Mouse (Mus musculus): ENCODE measurements at regions not wholly inside any gene's neighbourhood (a gene's known extent, or its start where the extent isn't known, plus 50 kb on each side); places are given as distances from the start of the nearest gene placed in this dataset.

DNA sequence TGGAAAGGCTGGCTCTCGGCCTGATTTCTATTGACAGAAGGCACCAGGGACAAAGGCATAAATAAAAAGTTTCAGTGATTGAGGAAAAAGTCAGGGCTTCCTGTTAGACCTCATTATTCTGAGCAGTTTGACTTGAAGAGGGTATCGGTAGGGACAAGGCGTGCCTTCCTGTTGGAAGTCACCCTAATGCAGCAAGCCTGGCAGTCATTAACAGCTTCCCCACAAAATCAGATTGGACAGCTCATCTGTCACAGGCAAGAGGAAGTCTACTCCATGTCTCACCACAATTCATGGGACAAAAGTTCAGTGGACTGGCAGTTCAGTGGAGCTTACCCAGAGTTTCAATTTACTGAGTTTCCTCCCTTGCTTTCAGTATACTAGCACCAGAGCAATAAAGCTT lies 715.5 kb downstream of the Fam181b start:
- peak; percentile 7 for DNase-seq (ENCODE audit: low read depth)

DNA sequence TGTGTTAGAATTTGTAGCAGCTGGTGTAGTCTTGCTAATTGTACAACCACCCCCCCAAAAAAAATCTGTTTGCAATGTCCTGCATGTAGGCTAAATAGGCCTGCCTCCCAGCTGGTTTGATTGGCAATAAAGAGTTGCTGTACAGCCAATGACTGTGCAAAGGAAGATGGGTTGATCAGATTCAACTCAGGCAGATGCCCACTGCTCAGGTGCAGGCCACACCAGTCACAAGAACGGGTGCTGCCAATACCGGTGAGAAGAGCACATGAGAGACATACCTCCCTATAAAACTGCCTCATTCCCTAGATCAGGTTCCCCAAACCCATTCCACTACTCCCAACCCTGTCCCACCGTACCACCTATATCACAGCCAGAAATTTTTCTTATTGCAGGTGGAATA lies 756.0 kb downstream of the Fam181b start:
- no peak for DNase-seq (ENCODE audit: low read depth)

DNA sequence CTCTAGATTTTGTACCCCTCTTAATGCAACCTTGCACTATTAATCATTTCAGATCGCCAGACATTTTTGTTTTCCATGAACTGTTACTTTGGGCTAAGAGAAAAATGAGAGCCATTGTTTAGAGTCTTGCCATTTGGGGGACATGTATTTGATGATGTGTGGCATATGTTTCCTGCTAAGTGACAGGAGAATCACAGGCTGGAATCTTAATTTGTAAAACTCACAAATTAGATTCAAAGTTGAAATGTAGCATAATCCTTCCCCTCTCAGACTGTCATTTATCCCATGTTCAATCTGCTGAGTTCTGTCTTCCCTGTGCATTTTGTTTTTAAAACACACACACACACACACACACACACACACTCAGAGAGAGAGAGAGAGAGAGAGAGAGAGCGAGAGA lies 756.5 kb downstream of the Fam181b start:
- no peak for DNase-seq (ENCODE audit: low read depth)

DNA sequence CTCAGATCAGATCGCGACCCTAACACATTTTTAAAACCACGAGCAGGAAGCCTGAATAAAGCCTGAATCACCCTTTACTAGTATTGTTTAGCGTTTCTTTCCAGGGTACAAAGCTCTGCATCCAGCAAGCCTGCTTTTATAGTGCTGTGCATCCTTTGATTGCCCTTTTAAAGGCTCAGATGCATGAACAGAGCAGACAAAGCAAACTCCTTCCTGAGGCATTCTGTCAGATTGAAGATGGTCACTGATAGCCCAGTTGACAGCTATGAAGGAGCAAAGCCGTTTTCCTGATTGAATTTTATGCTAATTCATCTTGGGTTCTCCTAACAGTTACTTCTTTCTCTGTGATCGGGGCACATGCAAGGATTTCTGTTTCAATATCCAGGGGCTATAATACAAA lies 775.4 kb downstream of the Fam181b start:
- DNase-seq (ENCODE audit: low read depth) = no peak

DNA sequence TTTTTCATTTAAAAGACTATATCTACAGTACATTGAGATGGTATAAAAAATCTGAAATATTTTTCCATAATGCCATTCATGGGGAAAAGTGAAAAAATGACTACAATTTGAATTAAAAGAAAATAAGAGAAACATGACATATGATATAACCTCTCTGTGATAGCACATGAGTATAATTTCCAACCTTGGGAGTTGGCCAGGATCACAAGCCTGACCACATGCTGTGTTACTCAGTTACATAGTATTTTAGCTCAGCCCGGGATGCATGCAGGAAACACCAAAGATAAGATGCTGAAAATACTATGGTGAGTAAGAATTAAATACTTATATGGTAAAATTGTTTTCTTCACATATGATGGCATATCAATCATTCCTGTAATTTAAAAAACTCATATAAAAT lies 814.0 kb downstream of the Fam181b start:
- peak; percentile 95 for DNase-seq (ENCODE audit: low read depth)

DNA sequence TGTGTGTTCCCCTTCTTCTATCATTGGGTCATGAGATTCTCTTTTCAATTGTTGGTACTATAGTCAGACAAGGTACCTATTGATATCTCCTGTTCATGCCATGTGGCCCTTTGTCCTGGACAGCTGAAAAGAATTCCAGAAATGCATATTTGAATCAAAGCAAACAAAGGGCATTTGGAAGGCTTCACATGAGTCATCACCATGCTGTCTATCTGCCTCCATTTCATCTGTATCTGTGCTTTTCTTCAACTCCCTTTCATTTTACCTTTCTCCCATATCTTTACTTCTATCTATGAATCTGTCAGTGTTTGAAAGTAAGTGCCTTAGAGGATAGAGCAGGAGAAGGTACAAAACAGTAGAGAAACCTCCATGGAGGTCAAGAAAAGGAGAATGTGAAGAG lies 817.3 kb downstream of the Fam181b start:
- peak; percentile 39 for DNase-seq (ENCODE audit: low read depth)

DNA sequence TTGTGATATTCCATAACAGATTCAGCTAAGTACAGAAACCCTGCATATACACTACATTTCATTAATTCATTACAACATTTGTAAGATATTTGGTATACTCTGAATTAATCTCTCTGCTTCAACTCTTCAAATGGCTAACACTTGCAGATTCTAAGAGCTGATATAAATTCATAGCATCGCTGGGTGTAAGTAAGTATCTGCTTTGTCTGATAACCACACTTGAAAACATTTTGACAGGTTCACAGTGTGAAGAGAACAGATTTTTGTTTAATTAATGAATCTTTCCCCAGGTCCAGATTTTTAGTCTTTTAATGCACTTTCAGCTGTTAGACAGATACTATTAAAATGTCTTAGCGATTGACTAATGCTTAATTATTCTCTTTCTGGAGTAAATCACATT lies 823.1 kb downstream of the Fam181b start:
- DNase-seq (ENCODE audit: low read depth) = no peak

DNA sequence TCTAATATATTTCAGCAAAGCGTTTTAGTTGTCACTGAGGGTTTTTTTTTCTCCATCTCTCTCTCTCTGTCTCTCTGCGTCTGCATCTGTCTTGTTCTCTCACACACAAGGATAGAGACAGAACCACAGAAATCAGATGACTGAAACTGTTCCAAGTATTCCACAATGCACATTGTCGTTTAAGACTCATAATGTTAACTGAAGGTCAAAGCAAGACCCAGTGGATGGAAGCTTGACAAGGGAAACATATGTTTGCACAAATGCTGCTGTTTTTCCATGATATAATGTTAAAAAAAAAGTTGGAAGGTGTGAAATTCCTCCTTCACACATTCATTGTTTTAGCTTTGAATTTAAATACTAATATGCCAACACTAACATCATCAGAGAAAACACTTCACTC lies 857.3 kb downstream of the Fam181b start:
- DNase-seq (ENCODE audit: low read depth) = peak; percentile 74

DNA sequence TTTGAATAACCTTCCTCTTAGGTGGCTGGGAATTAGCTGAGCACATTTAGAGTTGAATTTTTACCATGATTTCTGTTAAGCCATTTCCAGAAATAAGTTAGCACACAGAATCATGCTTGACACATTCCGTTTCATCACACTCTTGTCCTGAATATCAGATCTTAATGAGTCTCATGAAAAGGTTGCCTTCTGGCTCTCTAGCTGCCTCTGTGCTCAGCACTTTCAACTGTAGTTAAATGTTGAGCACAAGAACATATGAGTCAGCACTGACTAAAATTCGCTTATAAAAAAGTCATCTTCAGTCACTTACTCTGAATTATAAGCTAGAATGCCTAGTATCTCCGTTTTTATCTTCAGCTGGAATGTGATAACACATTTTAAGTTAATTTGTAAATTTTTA lies 902.4 kb downstream of the Fam181b start:
- peak; percentile 19 for DNase-seq (ENCODE audit: low read depth)

DNA sequence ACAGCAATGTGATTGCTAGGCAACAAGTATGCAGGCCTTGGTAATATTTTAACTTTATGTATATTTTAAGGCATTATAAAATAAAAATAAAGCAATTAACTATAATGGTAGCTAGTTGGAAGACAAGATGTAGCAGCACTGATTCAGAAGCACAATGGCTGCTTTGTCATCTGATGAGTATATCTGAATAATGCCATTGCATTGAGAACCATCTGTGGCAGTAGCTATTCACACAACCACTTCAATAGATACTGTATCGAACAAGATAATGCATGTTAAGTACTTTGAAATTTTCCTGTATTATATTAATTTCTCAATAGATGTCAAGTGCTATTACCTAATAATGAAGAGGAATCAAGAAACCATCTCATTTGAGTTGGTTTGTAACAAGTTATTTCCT lies 923.1 kb downstream of the Fam181b start:
- DNase-seq (ENCODE audit: low read depth) = no peak

DNA sequence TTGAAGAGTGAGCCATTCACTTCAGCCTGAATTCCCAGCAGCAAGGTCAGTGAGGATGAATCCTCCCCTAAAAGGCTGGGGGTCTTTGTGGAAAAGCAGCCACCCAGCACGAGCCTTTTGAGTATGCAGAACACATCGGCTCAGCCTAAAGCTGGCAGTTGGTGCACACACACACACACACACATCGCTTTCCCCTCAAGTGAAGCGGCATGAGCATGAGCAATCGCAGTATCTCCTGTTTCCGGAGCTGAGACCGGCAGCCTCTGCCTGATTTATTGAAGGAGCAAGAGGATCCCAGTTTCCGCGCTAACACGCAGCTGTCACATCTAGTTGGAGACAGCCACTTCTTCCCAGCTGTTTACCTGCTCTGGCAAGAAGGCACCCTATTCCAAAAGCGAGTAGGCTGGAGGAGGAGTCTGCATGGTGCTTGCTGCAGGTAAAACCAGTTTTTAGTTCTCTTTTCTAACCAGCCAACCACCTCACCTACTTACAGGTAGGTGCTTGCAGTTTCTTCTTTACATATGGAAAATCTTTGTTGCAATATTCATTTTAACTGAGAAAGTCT lies 962.9 kb downstream of the Fam181b start:
- DNase-seq (ENCODE audit: low read depth) = peak; percentile 46

DNA sequence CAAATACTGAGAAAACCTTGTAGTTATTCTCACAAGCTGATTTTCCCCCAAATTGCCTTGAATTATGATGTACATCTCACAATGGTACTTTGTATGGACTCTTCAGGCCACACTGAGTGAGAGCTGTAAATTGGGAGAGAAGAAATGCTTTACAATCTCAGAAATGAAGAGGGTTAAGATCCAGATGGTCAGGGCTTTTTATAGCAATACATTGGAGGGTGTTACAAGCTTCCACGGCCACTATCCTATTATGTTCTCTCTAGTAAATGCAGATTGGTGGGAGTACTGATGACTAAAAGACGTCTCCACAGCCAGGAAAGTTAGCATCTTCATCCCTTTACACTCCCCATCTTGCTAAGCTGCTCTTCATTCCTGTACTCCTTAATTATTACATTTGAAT lies 965.8 kb downstream of the Fam181b start:
- no peak for DNase-seq (ENCODE audit: low read depth)

DNA sequence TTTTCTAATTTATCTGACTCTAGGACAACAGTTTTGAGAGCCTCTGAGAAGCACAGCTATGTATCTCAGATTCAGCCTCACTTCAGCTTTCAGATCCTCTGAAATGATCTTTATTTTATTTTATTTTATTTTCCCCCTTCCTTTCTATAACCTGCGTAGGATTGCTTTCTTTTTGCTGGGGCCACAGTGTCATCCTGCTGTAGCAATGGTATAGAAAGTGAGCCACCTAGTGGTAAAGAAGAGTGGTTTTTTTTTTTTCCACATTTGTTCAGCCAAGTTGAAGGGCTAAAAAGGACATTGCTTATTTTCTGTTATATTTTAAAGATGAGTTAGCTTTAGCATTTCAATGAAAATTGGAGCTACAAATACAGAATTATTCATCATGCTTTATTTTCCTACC lies 966.4 kb downstream of the Fam181b start:
- DNase-seq (ENCODE audit: low read depth) = peak; percentile 62

DNA sequence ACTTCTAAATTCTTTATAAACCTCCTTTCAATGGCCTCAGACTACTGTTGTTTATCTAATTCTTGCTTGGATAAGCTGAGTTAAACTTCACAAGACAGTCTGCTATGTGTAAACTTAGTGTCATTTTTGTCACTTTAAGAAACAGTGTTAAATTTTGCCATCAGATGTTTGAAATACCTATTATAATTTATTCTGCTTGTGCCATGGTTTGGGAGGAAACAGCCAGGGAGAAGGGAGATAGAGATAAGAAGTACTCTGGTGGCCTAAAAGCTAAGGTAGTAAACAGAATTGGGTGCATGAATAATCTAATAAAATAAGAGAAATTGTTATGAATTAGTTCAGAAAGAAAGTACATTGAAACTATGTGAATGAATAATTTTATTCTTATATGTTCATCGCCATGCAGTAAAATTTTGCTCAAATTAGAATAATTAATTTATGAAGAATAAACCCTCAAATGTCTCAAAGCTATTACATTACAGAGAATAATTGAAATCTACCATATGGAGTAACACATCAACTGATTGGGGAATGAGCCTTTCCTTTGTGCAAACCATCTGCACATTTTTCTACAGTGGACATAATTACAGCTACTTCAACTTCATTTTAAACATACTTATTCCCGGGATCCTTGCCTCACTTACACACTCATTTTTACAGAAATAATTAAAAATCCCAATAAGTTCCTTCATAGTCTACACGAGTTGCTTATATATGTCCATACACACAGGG lies 982.3 kb downstream of the Fam181b start:
- no peak for DNase-seq (ENCODE audit: low read depth)

All from NIH3T3 (cell line).